Mouse (Mus musculus) bone marrow macrophage, adult 2 months (primary cell): ENCODE data around the gene Gm47289.

Experiments used
- CTCF ChIP-seq: IDR thresholded peaks from 2 replicates; pipeline ENCODE4 v1.5.1; 2012; ENCODE audit warnings: low read depth, mild to moderate bottlenecking, low read length, moderate library complexity
- POLR2A ChIP-seq: IDR thresholded peaks from 2 replicates; pipeline ENCODE4 v1.6.1; 2012; ENCODE audit warnings: mild to moderate bottlenecking, low read depth, low read length, borderline replicate concordance

DNA sequence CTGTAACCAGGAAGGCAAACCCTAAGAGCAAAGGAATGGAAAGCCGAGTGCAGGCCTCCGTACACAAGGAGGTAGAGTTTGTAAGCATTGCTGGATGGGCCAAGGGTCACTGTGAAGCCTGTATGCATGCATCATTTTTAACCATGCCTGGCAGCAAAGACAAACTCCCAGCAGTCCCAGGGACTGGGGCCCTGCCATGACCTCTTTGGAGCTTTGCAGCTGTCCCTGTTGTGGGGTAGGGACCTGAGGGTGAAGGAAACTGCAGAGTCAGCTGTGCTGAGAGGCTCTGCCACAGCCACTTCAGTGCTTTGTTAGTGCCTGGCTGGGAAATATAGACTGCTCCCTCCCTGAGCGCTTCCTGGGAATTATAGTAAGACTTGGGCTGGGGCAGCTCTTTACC lies 48.3 kb upstream of the Gm47289 start:
- no peak for TF ChIP-seq POLR2A
- no peak for TF ChIP-seq CTCF
